Mouse (Mus musculus): ENCODE measurements around the gene Rtf1. TPM values are rescaled to one million over a fixed set of nuclear protein-coding genes. Genes with fewer than 3 reads are reported as not detected.

Rtf1 gene
- polyA plus RNA-seq, 1 experiment: 17.3 TPM

- WGBS: 94% methylated on average over 13 of the region's 13 CpGs
- no peak for DNase-seq
- H3K27ac ChIP-seq (ENCODE audit: control insufficient read depth, insufficient read depth, low read length): no peak overlapping the region
- H3K36me3 ChIP-seq (ENCODE audit: control insufficient read depth, insufficient read depth, low read length): no peaks in the 10 kb centered on the region
- peaks cover 8% of the 10 kb centered on the region; the same call in 1 of the 2 replicates for H3K27me3 ChIP-seq (ENCODE audit: control insufficient read depth, insufficient read depth, low read length)
- TF ChIP-seq POLR2A (IDR thresholded peaks at IDR 0.05; ENCODE audit: control insufficient read depth, extremely low read depth, insufficient read depth, low read length, poor library complexity): no peak
- H3K4me3 ChIP-seq (ENCODE audit: control insufficient read depth, insufficient read depth, low read length): no peak overlapping the region
- H3K4me1 ChIP-seq (replicated peaks; ENCODE audit: control insufficient read depth, insufficient read depth, low read length): peaks cover 1% of the 10 kb centered on the region; the same call in 1 of the 2 replicates
Measured at GRCm38 (mm10) chr2:119749260-119749659, 74.4 kb downstream of the Rtf1 start.

- 11% methylated on average over 23 of the region's 31 CpGs for WGBS
- DNase-seq: no peak
- no peak for TF ChIP-seq CTCF (IDR thresholded peaks at IDR 0.05; ENCODE audit: borderline replicate concordance, control insufficient read depth, extremely low read depth, insufficient read depth, low read length, poor library complexity)
- TF ChIP-seq POLR2A (IDR thresholded peaks at IDR 0.05; ENCODE audit: control insufficient read depth, extremely low read depth, insufficient read depth, low read length, poor library complexity): no peak
- H3K4me1 ChIP-seq (replicated peaks; ENCODE audit: control insufficient read depth, insufficient read depth, low read length): peaks cover 16% of the 10 kb centered on the region
- H3K27me3 ChIP-seq (ENCODE audit: control insufficient read depth, insufficient read depth, low read length): peaks cover 20% of the 10 kb centered on the region
- H3K4me3 ChIP-seq (ENCODE audit: control insufficient read depth, insufficient read depth, low read length): peak overlapping the region; percentile 48
- no peak overlapping the region for H3K27ac ChIP-seq (ENCODE audit: control insufficient read depth, insufficient read depth, low read length)
- no peaks in the 10 kb centered on the region for H3K36me3 ChIP-seq (ENCODE audit: control insufficient read depth, insufficient read depth, low read length)
Measured at GRCm38 (mm10) chr2:119757601-119758100, 82.8 kb downstream of the Rtf1 start.

- 2% methylated on average over 76 of the region's 77 CpGs for WGBS
- TF ChIP-seq CTCF (IDR thresholded peaks at IDR 0.05; ENCODE audit: borderline replicate concordance, control insufficient read depth, extremely low read depth, insufficient read depth, low read length, poor library complexity): no peak
- TF ChIP-seq POLR2A (IDR thresholded peaks at IDR 0.05; ENCODE audit: control insufficient read depth, extremely low read depth, insufficient read depth, low read length, poor library complexity): no peak
- H3K36me3 ChIP-seq (ENCODE audit: control insufficient read depth, insufficient read depth, low read length): no peaks in the 10 kb centered on the region
- peaks cover 20% of the 10 kb centered on the region for H3K27me3 ChIP-seq (ENCODE audit: control insufficient read depth, insufficient read depth, low read length)
- peak; percentile 31 for DNase-seq
- peaks cover 16% of the 10 kb centered on the region for H3K4me1 ChIP-seq (replicated peaks; ENCODE audit: control insufficient read depth, insufficient read depth, low read length)
- H3K27ac ChIP-seq (ENCODE audit: control insufficient read depth, insufficient read depth, low read length): no peak overlapping the region
- H3K4me3 ChIP-seq (ENCODE audit: control insufficient read depth, insufficient read depth, low read length): peak overlapping the region; percentile 48
Measured at GRCm38 (mm10) chr2:119758101-119758843, 83.4 kb downstream of the Rtf1 start.

GRCm38 (mm10) chr2:119758844-119759835, 84.3 kb downstream of the Rtf1 start:
- DNase-seq: peak; percentile 57
- H3K27me3 ChIP-seq (ENCODE audit: control insufficient read depth, insufficient read depth, low read length): peaks cover 20% of the 10 kb centered on the region

GRCm38 (mm10) chr2:119760251-119760650, 85.4 kb downstream of the Rtf1 start, which contains the start of gene Ltk:
TSS of gene Ltk (minus strand) at chr2:119760431.
- Histone ChIP-seq H3K36me3 (ENCODE audit: control insufficient read depth, insufficient read depth, low read length) (no peaks in the 10 kb centered on the region), H3K4me1 (replicated peaks; ENCODE audit: control insufficient read depth, insufficient read depth, low read length) (peaks cover 16% of the 10 kb centered on the region), H3K27ac (ENCODE audit: control insufficient read depth, insufficient read depth, low read length) (no peak within 1 kb of the TSS), H3K27me3 (ENCODE audit: control insufficient read depth, insufficient read depth, low read length) (peaks cover 20% of the 10 kb centered on the region), H3K4me3 (ENCODE audit: control insufficient read depth, insufficient read depth, low read length) (no peak within 1 kb of the TSS)
- WGBS: 42% methylated on average over 9 of the region's 9 CpGs
- TF ChIP-seq POLR2A (IDR thresholded peaks at IDR 0.05; ENCODE audit: control insufficient read depth, extremely low read depth, insufficient read depth, low read length, poor library complexity): no peak
- TF ChIP-seq CTCF (IDR thresholded peaks at IDR 0.05; ENCODE audit: borderline replicate concordance, control insufficient read depth, extremely low read depth, insufficient read depth, low read length, poor library complexity): no peak
- no peak for DNase-seq

More at GRCm38 (mm10) chr2:119758844-119759835, 84.3 kb downstream of the Rtf1 start:
- Histone ChIP-seq H3K4me1 (replicated peaks; ENCODE audit: control insufficient read depth, insufficient read depth, low read length) (peaks cover 16% of the 10 kb centered on the region), H3K27ac (ENCODE audit: control insufficient read depth, insufficient read depth, low read length) (no peak overlapping the region), H3K36me3 (ENCODE audit: control insufficient read depth, insufficient read depth, low read length) (no peaks in the 10 kb centered on the region), H3K4me3 (ENCODE audit: control insufficient read depth, insufficient read depth, low read length) (peak overlapping the region; percentile 48)
- TF ChIP-seq POLR2A (IDR thresholded peaks at IDR 0.05; ENCODE audit: control insufficient read depth, extremely low read depth, insufficient read depth, low read length, poor library complexity) (no peak), CTCF (IDR thresholded peaks at IDR 0.05; ENCODE audit: borderline replicate concordance, control insufficient read depth, extremely low read depth, insufficient read depth, low read length, poor library complexity) (no peak)
- 8% methylated on average over 44 of the region's 44 CpGs for WGBS

- DNase-seq: no peak
- Histone ChIP-seq H3K36me3 (ENCODE audit: control insufficient read depth, insufficient read depth, low read length) (no peaks in the 10 kb centered on the region), H3K4me3 (ENCODE audit: control insufficient read depth, insufficient read depth, low read length) (no peak overlapping the region), H3K27me3 (ENCODE audit: control insufficient read depth, insufficient read depth, low read length) (peaks cover 17% of the 10 kb centered on the region), H3K4me1 (replicated peaks; ENCODE audit: control insufficient read depth, insufficient read depth, low read length) (peaks cover 16% of the 10 kb centered on the region), H3K27ac (ENCODE audit: control insufficient read depth, insufficient read depth, low read length) (no peak overlapping the region)
- no peak for TF ChIP-seq POLR2A (IDR thresholded peaks at IDR 0.05; ENCODE audit: control insufficient read depth, extremely low read depth, insufficient read depth, low read length, poor library complexity)
- TF ChIP-seq CTCF (IDR thresholded peaks at IDR 0.05; ENCODE audit: borderline replicate concordance, control insufficient read depth, extremely low read depth, insufficient read depth, low read length, poor library complexity): no peak
- 49% methylated on average over 1 of the region's 1 CpGs for WGBS
Measured at GRCm38 (mm10) chr2:119762276-119762675, 87.4 kb downstream of the Rtf1 start.
